Mouse (Mus musculus): ENCODE data around the gene Tmem132c. TPM values are rescaled to one million over a fixed set of nuclear protein-coding genes. Genes with fewer than 3 reads are reported as not detected.

Gene Tmem132c
- polyA plus RNA-seq, 1 experiment from 2014 or later = 21.1 TPM

DNA sequence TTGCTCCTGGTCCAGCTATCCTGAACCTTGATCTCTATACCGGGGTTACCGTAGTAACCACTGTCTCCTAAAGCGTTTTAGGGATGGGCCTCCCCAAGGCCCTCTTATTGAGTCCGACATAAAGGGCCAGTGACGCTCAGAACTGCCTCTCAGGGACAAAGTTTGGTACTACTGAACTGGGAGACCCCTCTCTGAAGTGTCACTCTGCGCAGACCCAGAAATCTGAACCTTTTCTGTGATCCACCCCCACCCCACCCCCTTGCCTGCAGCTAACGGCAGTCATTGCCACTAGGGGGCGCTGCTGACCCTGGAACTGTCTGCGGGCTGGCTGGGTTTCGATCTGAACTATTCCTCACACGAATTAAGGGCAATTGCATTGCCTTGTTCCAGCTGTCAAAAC is 6.4 kb upstream of the Tmem132c start:
- no peaks in the 10 kb centered on the region; the same call in 1 of the 2 replicates for H3K4me1 ChIP-seq (replicated peaks; ENCODE audit: control insufficient read depth, insufficient read depth, low read length)
- WGBS = 4% methylated on average over 11 of the region's 11 CpGs
- no peak overlapping the region for H3K4me3 ChIP-seq (ENCODE audit: low read depth, low read length)
- H3K9ac ChIP-seq (ENCODE audit: low read depth, low read length) = no peak overlapping the region
- no peak overlapping the region for H3K4me2 ChIP-seq (replicated peaks; ENCODE audit: low read depth, low read length)
- no peaks in the 10 kb centered on the region for H3K36me3 ChIP-seq (ENCODE audit: control insufficient read depth, insufficient read depth, low read length)
- H3K27me3 ChIP-seq (ENCODE audit: control insufficient read depth, insufficient read depth, low read length) = peaks cover 2% of the 10 kb centered on the region; the same call in 1 of the 2 replicates
- peak; percentile 70 for ATAC-seq (ENCODE audit: low FRiP score)
- H3K27ac ChIP-seq (ENCODE audit: low read depth, low read length) = no peak overlapping the region
- DNase-seq (ENCODE audit: low spot score) = peak; percentile 92
- no peaks in the 10 kb centered on the region for H3K9me3 ChIP-seq (ENCODE audit: control insufficient read depth, low read length)

- H3K9ac ChIP-seq (ENCODE audit: low read depth, low read length) = no peak overlapping the region
- no peak overlapping the region for H3K4me2 ChIP-seq (replicated peaks; ENCODE audit: low read depth, low read length)
Observed at GRCm38 (mm10) chr5:127239706-127240105, 1.9 kb upstream of the Tmem132c start.

GRCm38 (mm10) chr5:127240646-127241045 is 962 bp upstream of the Tmem132c start:
- peaks cover 2% of the 10 kb centered on the region; the same call in 1 of the 2 replicates for H3K4me1 ChIP-seq (replicated peaks; ENCODE audit: control insufficient read depth, insufficient read depth, low read length)
- DNase-seq (ENCODE audit: low spot score) = peak; percentile 31

More at GRCm38 (mm10) chr5:127239706-127240105, 1.9 kb upstream of the Tmem132c start:
- peak; percentile 46 for DNase-seq (ENCODE audit: low spot score)
- peaks cover 2% of the 10 kb centered on the region; the same call in 1 of the 2 replicates for H3K4me1 ChIP-seq (replicated peaks; ENCODE audit: control insufficient read depth, insufficient read depth, low read length)
- peaks cover 19% of the 10 kb centered on the region for H3K27me3 ChIP-seq (ENCODE audit: control insufficient read depth, insufficient read depth, low read length)
- no peaks in the 10 kb centered on the region for H3K9me3 ChIP-seq (ENCODE audit: control insufficient read depth, low read length)
- 50% methylated on average over 7 of the region's 7 CpGs for WGBS
- ATAC-seq (ENCODE audit: low FRiP score) = no peak
- H3K27ac ChIP-seq (ENCODE audit: low read depth, low read length) = no peak overlapping the region
- H3K36me3 ChIP-seq (ENCODE audit: control insufficient read depth, insufficient read depth, low read length) = no peaks in the 10 kb centered on the region
- no peak overlapping the region for H3K4me3 ChIP-seq (ENCODE audit: low read depth, low read length)

GRCm38 (mm10) chr5:127241925-127242762 is 536 bp downstream of the Tmem132c start:
- Histone ChIP-seq H3K4me2 (replicated peaks; ENCODE audit: low read depth, low read length) (peak overlapping the region; percentile 81), H3K9me3 (ENCODE audit: control insufficient read depth, low read length) (no peaks in the 10 kb centered on the region), H3K9ac (ENCODE audit: low read depth, low read length) (peak overlapping the region; percentile 55), H3K27me3 (ENCODE audit: control insufficient read depth, insufficient read depth, low read length) (peaks cover 17% of the 10 kb centered on the region), H3K36me3 (ENCODE audit: control insufficient read depth, insufficient read depth, low read length) (no peaks in the 10 kb centered on the region), H3K4me3 (ENCODE audit: low read depth, low read length) (peak overlapping the region; percentile 61), H3K27ac (ENCODE audit: low read depth, low read length) (no peak overlapping the region), H3K4me1 (replicated peaks; ENCODE audit: control insufficient read depth, insufficient read depth, low read length) (0 out of 2 replicates have a peak, but pooled peaks cover 2% of the 10 kb centered on the region)
- ATAC-seq (ENCODE audit: low FRiP score) (peak; percentile 83), DNase-seq (ENCODE audit: low spot score) (peak; percentile 62)
- WGBS = under 1% methylated on average over 69 of the region's 73 CpGs

More at GRCm38 (mm10) chr5:127240646-127241045, 962 bp upstream of the Tmem132c start:
- WGBS = 10% methylated on average over 4 of the region's 4 CpGs
- H3K4me3 ChIP-seq (ENCODE audit: low read depth, low read length) = peak overlapping the region; percentile 61; the same call in 1 of the 2 replicates
- no peak overlapping the region for H3K27ac ChIP-seq (ENCODE audit: low read depth, low read length)
- H3K27me3 ChIP-seq (ENCODE audit: control insufficient read depth, insufficient read depth, low read length) = peaks cover 19% of the 10 kb centered on the region
- H3K36me3 ChIP-seq (ENCODE audit: control insufficient read depth, insufficient read depth, low read length) = no peaks in the 10 kb centered on the region
- no peak overlapping the region for H3K9ac ChIP-seq (ENCODE audit: low read depth, low read length)
- ATAC-seq (ENCODE audit: low FRiP score) = no peak
- no peaks in the 10 kb centered on the region for H3K9me3 ChIP-seq (ENCODE audit: control insufficient read depth, low read length)
- H3K4me2 ChIP-seq (replicated peaks; ENCODE audit: low read depth, low read length) = peak overlapping the region; percentile 81; the same call in 1 of the 2 replicates

DNA sequence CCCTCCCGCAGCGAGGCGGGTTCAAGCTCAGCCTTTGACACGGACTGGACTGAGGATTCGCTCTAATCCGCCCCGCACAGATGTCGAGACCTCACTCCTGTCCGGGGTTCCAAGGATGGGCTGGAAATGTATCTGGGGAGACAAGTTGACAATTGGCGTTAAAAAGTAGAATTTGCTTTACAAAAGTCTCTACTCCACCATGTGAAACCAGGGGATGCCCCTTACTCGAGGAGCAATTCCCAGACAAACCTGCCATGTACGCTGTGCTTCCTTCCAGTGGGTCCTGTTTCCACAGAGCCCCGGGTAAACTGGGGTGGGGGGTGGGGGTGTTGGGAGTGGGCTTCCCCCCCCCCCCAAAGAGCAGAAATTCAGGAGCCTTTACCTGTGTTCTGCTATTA is 1.2 kb downstream of the Tmem132c start:
- Histone ChIP-seq H3K4me3 (ENCODE audit: low read depth, low read length) (peak overlapping the region; percentile 61), H3K27ac (ENCODE audit: low read depth, low read length) (no peak overlapping the region), H3K4me2 (replicated peaks; ENCODE audit: low read depth, low read length) (peak overlapping the region; percentile 81), H3K9ac (ENCODE audit: low read depth, low read length) (peak overlapping the region; percentile 53; the same call in 1 of the 2 replicates), H3K36me3 (ENCODE audit: control insufficient read depth, insufficient read depth, low read length) (no peaks in the 10 kb centered on the region), H3K9me3 (ENCODE audit: control insufficient read depth, low read length) (no peaks in the 10 kb centered on the region), H3K4me1 (replicated peaks; ENCODE audit: control insufficient read depth, insufficient read depth, low read length) (0 out of 2 replicates have a peak, but pooled peaks cover 2% of the 10 kb centered on the region), H3K27me3 (ENCODE audit: control insufficient read depth, insufficient read depth, low read length) (peaks cover 17% of the 10 kb centered on the region)
- DNase-seq (ENCODE audit: low spot score) = peak; percentile 59
- 1% methylated on average over 13 of the region's 13 CpGs for WGBS
- no peak for ATAC-seq (ENCODE audit: low FRiP score)

GRCm38 (mm10) chr5:127243209-127243608 is 1.6 kb downstream of the Tmem132c start:
- Histone ChIP-seq H3K36me3 (ENCODE audit: control insufficient read depth, insufficient read depth, low read length) (no peaks in the 10 kb centered on the region), H3K27me3 (ENCODE audit: control insufficient read depth, insufficient read depth, low read length) (peaks cover 17% of the 10 kb centered on the region), H3K27ac (ENCODE audit: low read depth, low read length) (no peak overlapping the region), H3K9me3 (ENCODE audit: control insufficient read depth, low read length) (no peaks in the 10 kb centered on the region), H3K9ac (ENCODE audit: low read depth, low read length) (no peak overlapping the region; the same call in 1 of the 2 replicates), H3K4me1 (replicated peaks; ENCODE audit: control insufficient read depth, insufficient read depth, low read length) (0 out of 2 replicates have a peak, but pooled peaks cover 2% of the 10 kb centered on the region), H3K4me2 (replicated peaks; ENCODE audit: low read depth, low read length) (peak overlapping the region; percentile 81), H3K4me3 (ENCODE audit: low read depth, low read length) (peak overlapping the region; percentile 61)
- ATAC-seq (ENCODE audit: low FRiP score) (no peak), DNase-seq (ENCODE audit: low spot score) (peak; percentile 47)
- WGBS = 1% methylated on average over 16 of the region's 16 CpGs

GRCm38 (mm10) chr5:127243611-127244010 is 2.0 kb downstream of the Tmem132c start:
- DNase-seq (ENCODE audit: low spot score) (peak; percentile 39), ATAC-seq (ENCODE audit: low FRiP score) (no peak)
- WGBS = 8% methylated on average over 13 of the region's 13 CpGs
- Histone ChIP-seq H3K4me3 (ENCODE audit: low read depth, low read length) (peak overlapping the region; percentile 61), H3K27ac (ENCODE audit: low read depth, low read length) (no peak overlapping the region), H3K27me3 (ENCODE audit: control insufficient read depth, insufficient read depth, low read length) (peaks cover 17% of the 10 kb centered on the region), H3K4me1 (replicated peaks; ENCODE audit: control insufficient read depth, insufficient read depth, low read length) (0 out of 2 replicates have a peak, but pooled peaks cover 2% of the 10 kb centered on the region), H3K36me3 (ENCODE audit: control insufficient read depth, insufficient read depth, low read length) (no peaks in the 10 kb centered on the region), H3K9me3 (ENCODE audit: control insufficient read depth, low read length) (no peaks in the 10 kb centered on the region), H3K9ac (ENCODE audit: low read depth, low read length) (no peak overlapping the region; the same call in 1 of the 2 replicates), H3K4me2 (replicated peaks; ENCODE audit: low read depth, low read length) (peak overlapping the region; percentile 81)

- Histone ChIP-seq H3K27me3 (ENCODE audit: control insufficient read depth, insufficient read depth, low read length) (no peaks in the 10 kb centered on the region), H3K4me2 (replicated peaks; ENCODE audit: low read depth, low read length) (no peak overlapping the region), H3K9ac (ENCODE audit: low read depth, low read length) (no peak overlapping the region), H3K9me3 (ENCODE audit: control insufficient read depth, low read length) (no peaks in the 10 kb centered on the region), H3K36me3 (ENCODE audit: control insufficient read depth, insufficient read depth, low read length) (no peaks in the 10 kb centered on the region), H3K27ac (ENCODE audit: low read depth, low read length) (no peak overlapping the region), H3K4me1 (replicated peaks; ENCODE audit: control insufficient read depth, insufficient read depth, low read length) (no peaks in the 10 kb centered on the region), H3K4me3 (ENCODE audit: low read depth, low read length) (no peak overlapping the region)
- no peak for ATAC-seq (ENCODE audit: low FRiP score)
- DNase-seq (ENCODE audit: low spot score) = no peak
- 52% methylated on average over 2 of the region's 2 CpGs for WGBS
Observed at GRCm38 (mm10) chr5:127253263-127253662, 11.7 kb downstream of the Tmem132c start.

Measured in hindbrain, embryonic 11.5 days (tissue).